Mouse (Mus musculus): ENCODE measurements around the gene Pitpnm1.

The Pitpnm1 gene

DNA sequence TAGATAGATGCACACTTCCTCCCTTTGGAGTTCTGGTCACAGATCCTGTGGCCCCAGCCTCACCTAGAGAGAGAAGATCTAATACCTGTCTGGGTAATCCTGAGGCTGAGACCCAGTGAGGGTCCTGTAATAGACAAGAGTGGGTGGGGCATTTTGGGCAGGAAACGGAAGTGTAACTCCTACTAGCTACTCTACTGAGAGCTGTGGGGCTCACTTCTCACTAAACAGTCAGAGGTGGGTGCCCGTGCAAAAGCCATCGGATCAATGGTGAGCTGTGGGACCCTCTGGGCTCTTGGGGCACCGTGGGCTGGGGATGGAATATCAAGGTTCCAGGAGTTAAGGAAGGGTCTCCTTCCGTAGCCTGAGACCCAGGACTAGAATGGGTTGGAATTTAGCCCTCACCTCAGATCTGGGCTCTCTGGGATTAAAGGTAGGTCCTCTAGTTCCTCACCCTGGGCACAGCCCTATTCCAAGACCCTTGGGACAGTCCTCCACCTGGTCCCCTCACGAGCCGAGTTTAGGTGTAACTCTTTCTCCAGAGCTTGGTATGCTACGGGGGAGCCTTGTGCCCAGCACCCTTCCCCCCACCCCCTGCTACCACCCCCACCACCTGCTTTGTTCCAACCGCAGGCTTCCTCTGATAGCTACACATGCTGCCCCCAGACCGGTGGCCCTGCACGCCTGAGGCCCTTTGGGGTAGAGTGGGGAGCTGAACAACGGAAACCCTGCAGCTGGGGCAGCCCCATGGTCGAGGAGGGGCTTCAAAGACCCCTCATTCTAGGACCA, 54.8 kb downstream of the Pitpnm1 start:
- DNase-seq (ENCODE audit: low spot score in 2 of 2) = peak; percentile 81 to 82

DNA sequence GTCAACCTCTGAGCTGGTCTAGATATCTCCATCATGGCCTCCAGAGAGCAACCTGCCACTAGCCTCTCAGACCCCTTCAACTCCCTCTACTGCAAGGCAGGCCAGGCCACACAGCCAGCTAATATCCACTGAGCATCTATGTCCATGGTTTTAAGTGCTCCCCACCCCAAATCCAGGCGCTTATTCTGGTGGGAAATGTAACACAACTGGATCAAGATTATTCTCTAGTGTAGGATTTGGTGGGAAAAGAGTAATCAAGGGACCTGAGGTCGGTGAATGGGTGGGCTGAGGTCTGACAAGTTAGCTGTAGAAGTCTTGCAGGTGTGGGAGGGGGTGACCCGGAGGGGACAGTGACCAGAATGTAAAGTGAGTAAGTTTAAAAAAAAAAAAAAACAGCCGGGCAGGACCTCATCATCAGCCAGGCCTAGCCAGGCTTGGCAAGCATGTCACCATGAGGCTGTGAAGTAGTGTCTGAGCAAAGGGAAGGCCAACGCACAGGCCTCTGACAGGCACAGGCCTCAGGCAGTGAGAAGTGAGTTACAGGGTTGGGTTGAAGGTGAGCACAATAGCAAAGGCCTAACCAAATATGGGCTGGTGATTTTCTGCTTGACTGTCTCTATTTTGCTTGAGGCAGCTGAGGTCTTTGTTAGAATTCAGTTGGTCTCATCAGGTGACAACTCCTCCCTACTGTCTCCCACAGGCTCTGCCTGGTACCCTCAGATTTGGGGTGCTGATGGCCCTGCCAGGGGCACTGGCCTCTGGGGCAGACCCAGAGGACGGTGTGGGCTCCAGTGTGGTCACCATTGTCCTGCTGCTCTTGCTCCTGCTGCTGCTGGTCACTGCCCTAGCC, 55.6 kb downstream of the Pitpnm1 start:
- DNase-seq (ENCODE audit: low spot score in 2 of 2) = no peak

- DNase-seq (ENCODE audit: low spot score in 2 of 2) = peak in 1 of 2 experiments; percentile 42
These were observed 56.3 kb downstream of the Pitpnm1 start for GRCm38 (mm10) chr19:4156073-4156579.

DNA sequence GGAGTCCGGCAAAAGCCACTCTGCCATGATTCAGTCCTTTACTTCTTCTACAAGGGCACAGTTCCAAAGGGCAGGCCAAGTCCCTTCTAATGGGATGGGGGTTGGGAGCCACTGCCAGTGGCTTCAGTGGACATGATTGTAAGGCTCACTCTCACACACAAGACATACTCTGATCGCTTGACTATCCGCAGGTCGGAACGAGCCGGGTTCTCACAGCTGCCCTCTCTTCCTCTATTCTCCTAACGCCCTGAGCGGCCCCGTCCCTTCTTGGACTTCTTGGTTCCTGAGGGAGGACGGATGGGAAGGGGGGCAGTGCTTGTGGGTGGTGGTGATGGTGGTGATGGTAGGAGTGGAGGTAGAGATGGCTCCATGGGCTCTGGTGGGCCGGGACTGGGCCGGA, 57.0 kb downstream of the Pitpnm1 start:
- no peak for DNase-seq (ENCODE audit: low spot score in 2 of 2)

GRCm38 (mm10) chr19:4159049-4159448, 59.3 kb downstream of the Pitpnm1 start:
- DNase-seq (ENCODE audit: low spot score in 2 of 2) = no peak

GRCm38 (mm10) chr19:4162646-4163542, 63.1 kb downstream of the Pitpnm1 start, which contains the start of gene Rps6kb2:
Rps6kb2 (minus strand) TSS chr19:4163354.
- peak; percentile 88 to 92 for DNase-seq (ENCODE audit: low spot score in 2 of 2)

DNA sequence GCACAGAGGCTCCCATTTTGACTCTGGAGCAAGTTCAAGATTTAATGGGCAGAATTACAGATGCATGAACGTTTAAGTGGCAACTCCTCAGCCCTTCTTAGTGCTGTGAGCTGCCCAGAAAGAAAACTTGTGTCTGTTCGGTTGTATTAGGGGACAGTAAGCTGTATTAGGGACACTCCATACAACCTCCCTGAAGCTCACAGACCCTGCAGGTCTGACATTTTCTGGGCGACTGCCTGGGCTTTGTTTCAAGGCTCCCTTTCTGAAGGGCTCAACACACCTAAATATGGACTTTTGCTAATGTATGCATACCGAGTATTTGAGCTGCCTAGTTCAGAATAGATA, 63.7 kb downstream of the Pitpnm1 start:
- no peak for DNase-seq (ENCODE audit: low spot score in 2 of 2)

Data from thymus, postnatal 10 days (tissue).